Mouse (Mus musculus): ENCODE measurements around the gene Sit1. TPM values are rescaled to one million over a fixed set of nuclear protein-coding genes. Genes with fewer than 3 reads are reported as not detected.

Gene Sit1
- polyA plus RNA-seq, 1 experiment from 2014 or later, result not detected

DNA sequence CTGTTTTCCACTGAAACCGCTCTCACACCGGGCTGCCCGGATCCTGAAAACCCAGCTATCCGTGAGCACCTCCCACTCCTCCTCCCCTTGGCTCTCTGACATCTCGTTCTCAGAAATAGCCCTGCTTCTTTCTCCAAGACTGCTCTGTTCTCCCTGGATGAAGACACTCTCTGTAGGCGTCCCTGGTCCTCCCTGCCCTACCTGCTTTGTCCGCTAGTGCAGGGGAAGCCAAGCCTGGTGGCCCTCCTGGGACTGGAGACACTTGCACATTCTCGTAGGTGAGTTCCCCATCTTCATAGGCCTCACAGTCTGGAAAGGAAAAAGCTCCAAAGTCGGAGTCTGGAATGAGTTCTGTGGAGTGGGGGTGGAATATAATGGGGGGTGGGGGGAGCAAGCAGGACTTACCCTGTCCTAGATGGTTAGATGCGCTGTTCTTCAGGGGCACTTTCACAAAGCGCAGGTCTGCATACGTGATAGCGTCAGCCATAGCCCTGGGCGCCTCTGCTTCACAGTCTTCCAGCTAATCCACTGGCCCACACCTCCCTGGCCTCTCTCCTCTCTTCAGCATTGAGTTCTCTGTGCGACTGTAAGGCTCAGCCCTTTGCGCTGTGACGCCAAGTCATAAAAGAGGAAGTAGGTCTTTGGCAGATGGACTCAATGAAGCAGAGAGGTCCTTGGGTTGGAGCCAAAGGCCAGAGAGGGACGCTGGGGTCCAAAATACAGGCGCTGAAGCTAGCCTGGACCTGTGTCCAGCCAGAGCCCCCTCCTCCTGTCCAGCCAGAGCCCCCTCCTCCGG is 29.3 kb downstream of the Sit1 start, which contains the start of gene Cd72:
TSS of gene Cd72 (minus strand) at position 588 of the 796 bp plus-strand sequence.
- peaks cover 16% of the 10 kb centered on the region for H3K4me1 ChIP-seq (replicated peaks)
- ATAC-seq (ENCODE audit: low FRiP score, low read depth), result no peak
- 0 out of 2 replicates have a peak within 1 kb of the TSS, but pooled peaks have one; percentile 29 for H3K9ac ChIP-seq
- no peak within 1 kb of the TSS for H3K27ac ChIP-seq (replicated peaks)
- H3K9me3 ChIP-seq, result no peaks in the 10 kb centered on the region
- H3K27me3 ChIP-seq, result peaks cover 10% of the 10 kb centered on the region; the same call in 1 of the 2 replicates
- 36% methylated on average over 20 of the region's 20 CpGs for WGBS
- peak within 1 kb of the TSS; percentile 45 for H3K4me2 ChIP-seq
- H3K36me3 ChIP-seq, result no peaks in the 10 kb centered on the region
- peak within 1 kb of the TSS; percentile 9; the same call in 1 of the 2 replicates for H3K4me3 ChIP-seq

DNA sequence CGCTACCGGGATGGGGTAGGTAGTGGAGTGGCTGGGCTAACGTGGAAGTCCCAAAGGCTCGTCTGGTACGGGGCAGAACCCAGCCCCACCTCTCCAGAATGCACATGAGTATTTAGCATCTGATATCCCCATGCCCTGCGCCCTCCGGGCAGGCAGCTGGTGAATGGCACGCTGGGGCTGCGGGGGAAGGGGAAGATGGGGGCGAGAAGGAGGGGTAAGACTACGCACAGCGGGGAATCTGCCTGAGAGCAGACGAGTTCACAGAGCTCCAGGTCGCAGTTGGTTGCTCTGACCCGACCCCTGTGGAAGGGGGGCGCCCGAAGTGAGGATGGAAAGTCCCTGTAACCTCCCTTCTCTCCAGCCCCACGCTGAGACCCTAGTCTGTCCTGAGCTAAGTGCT is 30.1 kb downstream of the Sit1 start:
- H3K4me1 ChIP-seq (replicated peaks), result peaks cover 16% of the 10 kb centered on the region
- H3K4me2 ChIP-seq, result peak overlapping the region; percentile 45
- H3K36me3 ChIP-seq, result peaks cover 2% of the 10 kb centered on the region; the same call in 1 of the 2 replicates
- H3K4me3 ChIP-seq, result peak overlapping the region; percentile 9; the same call in 1 of the 2 replicates
- ATAC-seq (ENCODE audit: low FRiP score, low read depth), result no peak
- peaks cover 10% of the 10 kb centered on the region; the same call in 1 of the 2 replicates for H3K27me3 ChIP-seq
- under 1% methylated on average over 16 of the region's 18 CpGs for WGBS
- no peaks in the 10 kb centered on the region for H3K9me3 ChIP-seq
- H3K27ac ChIP-seq (replicated peaks), result no peak overlapping the region
- H3K9ac ChIP-seq, result 0 out of 2 replicates have a peak overlapping the region, but pooled peaks have one; percentile 29

DNA sequence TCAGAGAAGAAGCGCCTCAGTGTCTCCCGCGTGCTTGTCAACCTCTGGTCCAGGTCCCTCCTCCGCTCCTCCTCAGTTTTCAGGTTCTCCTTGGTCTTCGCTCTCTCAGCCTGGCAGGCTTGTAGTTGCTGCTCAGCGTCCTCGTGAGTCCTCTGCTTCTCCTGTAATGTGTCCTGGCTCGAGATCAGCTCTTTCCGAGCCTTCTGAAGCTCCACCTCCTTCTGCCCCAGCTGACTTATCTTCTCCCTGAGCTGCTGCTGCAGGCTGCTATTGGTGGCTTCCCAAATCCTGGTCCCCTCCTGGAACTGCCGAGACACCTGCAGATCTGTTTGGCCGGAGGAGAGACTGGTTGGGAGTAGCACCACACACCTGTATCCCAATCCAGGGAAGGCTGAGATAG is 31.2 kb downstream of the Sit1 start:
- H3K4me1 ChIP-seq (replicated peaks), result peaks cover 16% of the 10 kb centered on the region
- 61% methylated on average over 11 of the region's 11 CpGs for WGBS
- H3K27me3 ChIP-seq, result peaks cover 10% of the 10 kb centered on the region; the same call in 1 of the 2 replicates
- no peak for ATAC-seq (ENCODE audit: low FRiP score, low read depth)
- no peak overlapping the region for H3K4me2 ChIP-seq
- peaks cover 13% of the 10 kb centered on the region for H3K36me3 ChIP-seq
- H3K9ac ChIP-seq, result no peak overlapping the region
- no peak overlapping the region for H3K4me3 ChIP-seq
- H3K9me3 ChIP-seq, result no peaks in the 10 kb centered on the region
- no peak overlapping the region for H3K27ac ChIP-seq (replicated peaks)

DNA sequence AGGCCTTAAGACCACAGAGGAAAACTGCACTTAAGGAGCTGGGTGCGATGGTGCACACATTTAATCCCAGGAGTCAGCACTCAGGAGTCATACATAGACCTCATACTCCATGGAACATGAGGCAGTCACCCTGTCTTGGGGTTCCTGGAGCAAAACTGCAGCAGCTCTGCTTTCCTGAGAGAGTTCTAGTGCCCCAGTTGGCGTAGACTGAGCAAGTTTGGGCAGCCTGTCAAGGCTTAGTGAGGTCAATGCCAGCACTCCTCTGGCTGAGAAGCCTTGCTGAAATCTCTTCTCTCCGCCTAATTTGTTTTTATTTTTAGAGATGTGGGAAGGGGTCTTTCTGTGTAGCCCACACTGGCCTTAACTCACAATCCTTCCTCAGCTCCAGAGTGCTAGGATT is 35.0 kb downstream of the Sit1 start:
- Histone ChIP-seq H3K36me3 (peaks cover 37% of the 10 kb centered on the region), H3K4me1 (replicated peaks) (peaks cover 21% of the 10 kb centered on the region), H3K27me3 (peaks cover 10% of the 10 kb centered on the region; the same call in 1 of the 2 replicates), H3K4me3 (no peak overlapping the region), H3K9me3 (no peaks in the 10 kb centered on the region), H3K27ac (replicated peaks) (no peak overlapping the region), H3K4me2 (no peak overlapping the region), H3K9ac (no peak overlapping the region)
- ATAC-seq (ENCODE audit: low FRiP score, low read depth), result no peak
- WGBS, result 86% methylated on average over 3 of the region's 3 CpGs

DNA sequence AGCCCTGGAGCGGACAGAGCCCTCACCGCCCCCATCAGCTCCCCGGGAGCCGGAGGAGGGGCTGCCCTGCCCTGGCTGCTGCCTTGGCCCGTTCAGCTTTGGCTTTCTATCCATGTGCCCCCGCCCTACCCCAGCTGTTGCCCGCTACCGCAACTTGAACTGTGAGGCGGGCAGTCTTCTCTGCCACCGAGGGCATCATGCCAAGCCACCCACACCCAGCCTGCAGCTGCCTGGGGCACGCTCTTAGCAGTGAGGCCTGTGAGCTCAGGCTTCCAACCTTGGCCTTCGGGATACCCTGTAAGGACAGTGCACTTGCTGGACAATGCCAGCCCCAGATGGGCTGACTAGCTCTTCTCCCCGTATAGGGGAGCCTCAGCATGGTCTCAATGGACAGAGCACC is 36.3 kb downstream of the Sit1 start:
- no peak overlapping the region for H3K4me3 ChIP-seq
- H3K9ac ChIP-seq, result no peak overlapping the region
- peaks cover 37% of the 10 kb centered on the region for H3K36me3 ChIP-seq
- no peaks in the 10 kb centered on the region for H3K27me3 ChIP-seq
- ATAC-seq (ENCODE audit: low FRiP score, low read depth), result no peak
- H3K4me1 ChIP-seq (replicated peaks), result peaks cover 15% of the 10 kb centered on the region
- WGBS, result 79% methylated on average over 13 of the region's 13 CpGs
- H3K9me3 ChIP-seq, result no peaks in the 10 kb centered on the region
- H3K27ac ChIP-seq (replicated peaks), result no peak overlapping the region
- no peak overlapping the region for H3K4me2 ChIP-seq

DNA sequence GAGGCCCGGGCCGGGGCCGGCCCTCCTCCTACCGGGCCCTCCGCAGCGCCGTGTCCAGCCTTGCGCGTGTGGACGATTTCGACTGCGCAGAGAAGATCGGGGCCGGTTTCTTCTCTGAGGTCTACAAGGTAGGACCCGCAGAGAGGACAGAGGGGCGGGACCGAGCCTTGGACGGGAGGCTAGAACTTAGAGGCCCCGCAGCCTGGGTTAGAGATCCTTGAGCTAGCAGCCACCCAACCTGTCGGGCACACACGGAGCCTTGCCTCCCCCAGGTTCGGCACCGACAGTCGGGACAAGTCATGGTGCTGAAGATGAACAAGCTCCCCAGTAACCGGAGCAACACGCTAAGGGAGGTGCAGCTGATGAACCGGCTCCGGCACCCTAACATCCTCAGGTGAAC is 40.0 kb downstream of the Sit1 start:
- ATAC-seq (ENCODE audit: low FRiP score, low read depth), result no peak
- H3K4me1 ChIP-seq (replicated peaks), result peaks cover 18% of the 10 kb centered on the region
- H3K4me3 ChIP-seq, result peak overlapping the region; percentile 75
- peaks cover 36% of the 10 kb centered on the region for H3K36me3 ChIP-seq
- H3K9ac ChIP-seq, result peak overlapping the region; percentile 96
- peak overlapping the region; percentile 85 for H3K4me2 ChIP-seq
- no peaks in the 10 kb centered on the region for H3K27me3 ChIP-seq
- H3K27ac ChIP-seq (replicated peaks), result peak overlapping the region; percentile 96
- WGBS, result 2% methylated on average over 28 of the region's 28 CpGs
- H3K9me3 ChIP-seq, result no peaks in the 10 kb centered on the region

DNA sequence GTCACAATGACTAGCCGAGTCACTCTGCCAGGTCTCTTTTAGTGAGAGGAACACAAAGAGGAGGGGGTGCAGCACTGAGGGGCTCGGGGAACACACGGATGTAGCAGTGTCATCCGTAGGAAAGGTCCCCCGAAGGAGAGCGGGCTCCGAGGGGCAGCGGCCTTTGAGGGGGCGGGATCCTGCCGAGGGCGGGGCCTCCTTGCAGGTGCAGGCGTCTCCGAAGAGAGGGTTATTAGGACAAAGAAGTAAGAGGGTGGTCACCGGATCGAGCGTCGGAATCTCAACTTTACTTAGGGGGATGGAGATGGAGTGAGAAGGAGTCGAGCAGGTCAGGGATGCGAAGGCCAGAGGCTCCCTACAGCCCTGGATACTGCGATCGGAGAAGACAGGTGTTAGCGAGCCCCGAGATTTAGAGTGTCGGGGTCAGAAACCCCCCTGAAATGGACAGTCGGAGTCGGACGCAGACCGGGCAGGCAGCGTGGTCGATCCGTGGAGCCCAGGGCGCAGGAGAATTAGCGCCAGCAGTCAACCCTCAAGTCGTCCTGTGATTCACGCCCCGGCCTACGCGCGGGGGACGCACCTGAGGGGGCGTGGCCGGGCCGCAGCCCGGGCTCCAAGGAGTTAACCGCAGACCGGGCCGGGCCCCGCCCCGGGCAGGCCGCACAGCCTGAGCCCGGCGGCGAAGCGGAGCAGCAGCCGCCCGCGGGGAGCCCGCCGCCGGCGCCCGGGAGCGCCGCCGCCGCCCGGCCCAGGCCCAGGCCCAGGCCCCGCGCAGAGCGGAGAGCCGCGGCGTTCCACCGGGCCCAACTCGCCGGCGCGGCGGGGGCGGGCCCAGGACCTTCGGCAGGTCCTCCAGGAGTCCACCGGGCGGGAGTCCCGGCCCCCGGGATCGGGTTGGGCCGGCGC is 40.8 kb downstream of the Sit1 start:
- WGBS, result under 1% methylated on average over 68 of the region's 88 CpGs
- H3K4me1 ChIP-seq (replicated peaks), result peaks cover 18% of the 10 kb centered on the region
- ATAC-seq (ENCODE audit: low FRiP score, low read depth), result peak; percentile 78
- peak overlapping the region; percentile 96 for H3K9ac ChIP-seq
- peak overlapping the region; percentile 85 for H3K4me2 ChIP-seq
- peaks cover 28% of the 10 kb centered on the region for H3K36me3 ChIP-seq
- H3K4me3 ChIP-seq, result peak overlapping the region; percentile 75
- no peaks in the 10 kb centered on the region for H3K27me3 ChIP-seq
- H3K27ac ChIP-seq (replicated peaks), result peak overlapping the region; percentile 96
- H3K9me3 ChIP-seq, result no peaks in the 10 kb centered on the region

DNA sequence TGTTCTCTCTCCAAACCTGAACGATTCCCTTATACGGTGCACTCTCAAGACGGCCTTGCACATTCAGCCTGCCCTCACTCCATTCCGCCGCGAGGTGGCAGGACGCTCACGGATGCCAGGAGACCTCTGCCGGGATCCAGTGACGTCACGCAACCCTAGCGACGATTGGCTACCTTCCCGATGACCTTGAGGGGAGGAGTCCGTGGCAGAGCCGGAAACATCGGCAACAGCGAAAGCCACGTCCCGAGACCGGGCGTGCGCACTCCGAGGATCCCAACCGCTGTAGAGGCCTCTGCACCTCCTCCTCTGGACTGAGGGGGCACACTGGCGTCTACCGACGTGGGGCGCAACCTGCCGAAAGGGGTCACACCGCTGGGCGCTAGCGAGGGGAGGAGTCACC is 41.5 kb downstream of the Sit1 start:
- Histone ChIP-seq H3K4me3 (peak overlapping the region; percentile 75), H3K27ac (replicated peaks) (peak overlapping the region; percentile 96), H3K27me3 (no peaks in the 10 kb centered on the region), H3K4me2 (peak overlapping the region; percentile 85), H3K9me3 (no peaks in the 10 kb centered on the region), H3K4me1 (replicated peaks) (peaks cover 18% of the 10 kb centered on the region), H3K9ac (peak overlapping the region; percentile 96), H3K36me3 (peaks cover 21% of the 10 kb centered on the region)
- peak; percentile 95 for ATAC-seq (ENCODE audit: low FRiP score, low read depth)
- under 1% methylated on average over 33 of the region's 33 CpGs for WGBS

DNA sequence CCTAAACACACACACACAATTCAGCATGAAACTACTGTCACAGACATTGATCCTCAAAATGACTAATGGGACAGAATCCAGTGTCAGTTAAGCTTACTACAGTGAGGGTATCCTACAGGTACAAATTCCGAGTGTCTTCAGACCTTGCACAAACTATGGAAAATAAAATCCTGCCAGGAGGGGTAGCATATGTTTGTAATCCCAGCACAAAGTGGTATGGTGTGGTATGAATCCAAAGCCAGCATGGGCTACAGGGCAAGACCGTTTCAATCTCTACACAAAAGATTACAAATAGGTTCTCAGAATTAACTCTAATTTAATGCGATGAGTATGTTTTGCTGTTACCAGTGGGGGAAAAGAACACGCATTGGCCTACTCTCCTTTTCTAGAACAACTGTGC is 41.9 kb downstream of the Sit1 start, which contains the start of gene Tesk1:
TSS of gene Tesk1 (plus strand) at position 301 of the 400 bp plus-strand sequence.
- 26% methylated on average over 4 of the region's 4 CpGs for WGBS
- ATAC-seq (ENCODE audit: low FRiP score, low read depth), result peak; percentile 1; the same call in 1 of the 2 replicates
- no peaks in the 10 kb centered on the region for H3K9me3 ChIP-seq

DNA sequence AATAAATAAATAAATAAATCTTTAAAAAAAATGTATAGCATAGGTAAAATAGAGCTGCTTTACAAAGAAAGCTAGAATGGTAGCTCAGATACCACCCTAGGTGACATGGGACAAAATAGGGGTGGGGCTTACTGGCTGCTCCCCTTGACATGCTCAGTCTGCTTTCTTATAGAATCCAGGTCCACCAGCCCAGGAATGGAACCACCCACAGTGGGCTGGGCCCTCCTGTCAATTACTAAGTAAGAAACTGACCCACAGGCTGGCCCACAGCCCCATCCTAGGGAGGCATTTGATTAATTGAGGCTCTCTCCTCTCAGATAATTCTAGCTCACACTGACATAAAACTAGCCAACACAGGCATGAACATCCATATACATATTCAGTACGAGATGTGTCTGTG is 50.7 kb downstream of the Sit1 start:
- Histone ChIP-seq H3K4me1 (replicated peaks) (peaks cover 14% of the 10 kb centered on the region), H3K4me3 (no peak overlapping the region), H3K27ac (replicated peaks) (no peak overlapping the region), H3K4me2 (no peak overlapping the region), H3K9ac (no peak overlapping the region), H3K36me3 (no peaks in the 10 kb centered on the region), H3K27me3 (no peaks in the 10 kb centered on the region), H3K9me3 (no peaks in the 10 kb centered on the region)
- ATAC-seq (ENCODE audit: low FRiP score, low read depth), result no peak
- 94% methylated on average over 1 of the region's 1 CpGs for WGBS

More for the DNA sequence above, 41.9 kb downstream of the Sit1 start, which contains the start of gene Tesk1:
- Histone ChIP-seq H3K4me2 (peak within 1 kb of the TSS; percentile 85), H3K4me1 (replicated peaks) (peaks cover 18% of the 10 kb centered on the region), H3K27ac (replicated peaks) (peak within 1 kb of the TSS; percentile 96), H3K27me3 (no peaks in the 10 kb centered on the region), H3K9ac (peak within 1 kb of the TSS; percentile 96), H3K4me3 (peak within 1 kb of the TSS; percentile 75), H3K36me3 (peaks cover 17% of the 10 kb centered on the region)
